Mouse (Mus musculus) lung, adult 2 months (tissue): ENCODE measurements at regions not wholly inside any gene's neighbourhood (a gene's known extent, or its start where the extent isn't known, plus 50 kb on each side); places are given as distances from the start of the nearest gene placed in this dataset.

Experiments used
- CTCF ChIP-seq: fragments of 200-500 bp; IDR thresholded peaks from 2 replicates; pipeline ENCODE4 v1.5.1; 2011; ENCODE audit warnings: mild to moderate bottlenecking, low read length, control low read depth; ENCODE audit not compliant: insufficient read depth
- POLR2A ChIP-seq: fragments of 200-500 bp; IDR thresholded peaks from 2 replicates; pipeline ENCODE4 v1.6.1; 2011; ENCODE audit warnings: low read depth, mild to moderate bottlenecking, control low read depth, low read length, borderline replicate concordance; ENCODE audit errors: extremely low read depth

GRCm38 (mm10) chr15:52108761-52109160, 1775.9 kb upstream of the Gm7489 start:
- TF ChIP-seq CTCF (no peak), POLR2A (no peak)
